Mouse (Mus musculus): Measurements from ENCODE around the gene Rhd.
"Not testable (repeated sequence)": the region's sequence is repeated elsewhere in the genome, so short reads cannot be mapped to it uniquely, and the experiment has no call there.

The Rhd gene

DNA sequence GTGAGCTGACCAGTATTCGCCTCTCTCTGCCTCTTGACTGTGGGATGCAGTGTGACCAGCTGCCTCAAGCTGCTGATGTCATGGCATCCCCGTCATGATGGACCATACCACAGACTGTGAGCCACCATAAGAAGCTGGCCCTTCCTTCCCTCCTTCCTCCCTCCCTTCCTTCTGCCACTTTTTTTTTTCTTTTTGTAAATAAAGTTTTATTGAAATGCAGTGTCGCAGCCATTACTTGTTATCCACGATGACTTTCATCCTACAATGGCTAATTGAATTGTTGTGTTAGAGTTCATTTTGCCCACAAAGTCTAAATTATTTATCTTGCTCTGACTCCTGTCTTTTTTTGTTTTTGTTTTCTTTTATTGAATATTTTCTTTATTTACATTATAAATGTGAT is 5.8 kb upstream of the Rhd start:
- DNase-seq: no peak

DNA sequence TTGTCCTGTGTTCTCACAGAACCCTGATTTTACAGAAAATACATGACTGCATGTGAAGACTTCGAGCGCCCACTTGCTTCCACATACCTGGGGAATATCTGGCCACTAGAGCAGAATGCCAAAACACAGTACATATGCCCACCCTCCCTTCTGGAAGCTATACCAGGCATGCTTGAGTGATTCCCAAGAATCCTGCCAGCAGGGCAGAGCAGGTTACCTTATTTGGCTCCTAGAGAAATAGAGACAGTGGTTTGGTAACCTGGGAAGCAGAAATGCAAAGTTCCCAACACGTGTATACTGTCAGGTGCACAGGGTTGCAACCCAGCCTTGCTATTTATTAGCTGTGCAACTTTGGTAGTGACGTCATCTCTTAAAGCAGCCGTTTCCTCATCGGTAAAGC is 2.5 kb upstream of the Rhd start:
- no peak for DNase-seq

DNA sequence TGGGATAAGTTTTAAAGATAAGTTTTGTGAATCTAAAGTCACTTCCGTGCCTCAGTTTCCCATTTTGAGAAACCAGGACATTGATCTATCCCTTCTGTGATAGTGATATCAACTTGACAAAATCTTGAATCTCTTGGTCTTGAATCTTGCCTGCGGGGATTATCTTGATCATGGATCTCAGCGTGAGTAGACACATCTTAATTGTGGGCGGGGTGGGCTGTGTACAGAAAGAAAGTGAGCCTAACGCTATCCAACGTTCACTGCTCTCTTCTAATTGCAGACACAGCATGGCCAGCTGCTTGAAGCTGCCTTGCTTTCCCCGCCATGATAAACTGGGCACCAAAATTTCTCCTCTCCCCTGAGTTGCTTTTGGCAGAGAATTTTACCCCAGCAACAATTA is 1.3 kb upstream of the Rhd start:
- no peak for DNase-seq

DNA sequence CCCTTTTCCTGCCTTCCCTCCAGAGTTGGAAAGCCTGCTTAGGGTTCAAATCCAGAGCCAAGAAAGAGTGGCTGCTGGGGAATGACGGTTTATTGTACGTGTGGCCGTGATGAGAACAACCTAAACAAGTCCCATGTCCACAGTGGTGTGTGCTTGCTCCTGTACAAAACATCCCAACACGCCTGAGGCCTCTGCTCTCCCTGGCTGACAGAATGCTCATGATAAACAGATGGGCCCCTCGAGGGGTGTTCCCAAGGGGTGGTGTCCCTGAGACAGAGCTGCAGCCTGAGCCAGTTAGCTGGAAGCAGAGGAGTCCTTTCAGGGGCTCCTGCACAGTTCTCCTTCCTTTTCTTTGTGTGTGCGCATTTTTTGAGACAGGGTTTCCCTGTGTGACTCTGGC is 1.0 kb downstream of the Rhd start:
- DNase-seq: no peak

DNA sequence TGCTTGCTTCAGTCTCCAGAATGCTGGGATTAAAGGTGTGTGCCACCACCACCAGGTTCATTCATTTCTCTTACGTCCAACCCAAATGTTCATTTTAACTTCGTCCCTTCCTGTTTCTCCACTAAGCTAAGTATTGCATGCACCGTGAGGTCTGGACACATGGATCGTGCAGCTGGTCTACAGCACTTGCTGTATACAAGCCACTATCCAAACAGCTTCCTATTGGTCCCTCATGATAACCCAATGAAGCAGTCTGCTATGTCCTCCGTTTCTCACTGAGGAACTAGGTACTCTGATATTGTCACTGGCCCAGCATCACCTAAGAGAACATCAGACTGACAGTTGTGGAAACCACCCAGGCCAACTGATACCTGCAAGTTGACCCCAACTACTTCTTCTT is 1.5 kb downstream of the Rhd start:
- DNase-seq: no peak

DNA sequence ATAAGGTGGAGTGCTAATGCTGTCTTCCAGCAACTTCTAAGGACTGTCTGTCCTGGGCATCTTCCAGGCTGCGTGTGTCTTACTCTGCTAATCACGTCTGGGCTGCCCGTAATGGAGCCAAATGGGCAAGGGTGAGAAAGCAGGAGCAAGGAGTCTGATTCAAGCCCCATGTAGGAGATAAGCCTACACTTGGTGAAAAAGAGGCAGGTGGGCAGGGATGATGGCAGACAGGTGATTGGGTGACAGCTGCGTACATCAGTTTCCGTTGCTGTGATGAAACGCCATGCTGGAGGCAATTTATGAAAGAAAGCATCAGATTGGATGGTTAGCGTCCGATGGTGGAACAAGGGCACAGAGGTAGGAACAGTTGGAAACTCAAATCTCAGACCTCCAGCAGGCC is 2.9 kb downstream of the Rhd start:
- DNase-seq: no peak

DNA sequence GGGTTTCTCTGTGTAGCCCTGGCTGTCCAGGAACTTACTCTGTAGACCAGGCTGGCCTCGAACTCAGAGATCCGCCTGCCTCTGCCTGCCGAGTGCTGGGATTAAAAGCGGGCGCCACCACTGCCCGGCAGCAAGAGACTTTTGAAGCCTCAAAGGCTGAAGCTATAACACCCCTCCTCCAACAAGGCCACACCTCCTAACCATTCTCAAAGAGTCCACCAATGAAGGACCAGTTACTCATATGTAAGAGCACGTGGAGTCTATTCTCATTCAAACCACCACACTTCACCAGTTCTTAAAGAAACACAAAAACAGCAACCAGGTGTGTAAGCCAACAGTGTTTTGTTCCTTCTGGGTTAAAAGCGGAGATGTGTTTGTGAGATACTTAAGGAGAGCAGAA is 3.3 kb downstream of the Rhd start:
- no peak for DNase-seq

DNA sequence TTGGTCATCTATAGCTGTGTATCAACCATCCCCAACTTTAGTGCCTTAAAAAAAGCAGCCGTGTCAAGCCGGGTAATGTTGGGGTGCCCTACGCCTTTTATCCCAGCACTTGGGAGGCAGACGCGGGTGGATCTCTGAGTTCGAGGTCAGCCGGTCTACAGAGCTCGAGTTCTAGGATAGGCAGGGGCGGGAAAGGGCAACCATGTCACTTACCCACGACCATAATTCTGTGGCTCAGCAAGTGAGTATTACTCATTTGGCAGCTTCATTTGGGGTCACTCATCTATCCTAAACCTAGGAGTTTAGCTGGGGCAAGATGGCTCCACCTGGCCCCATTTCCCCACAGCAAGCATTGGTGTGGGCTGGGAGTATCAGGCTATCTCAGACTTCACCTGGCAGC is 3.7 kb downstream of the Rhd start:
- no peak for DNase-seq

DNA sequence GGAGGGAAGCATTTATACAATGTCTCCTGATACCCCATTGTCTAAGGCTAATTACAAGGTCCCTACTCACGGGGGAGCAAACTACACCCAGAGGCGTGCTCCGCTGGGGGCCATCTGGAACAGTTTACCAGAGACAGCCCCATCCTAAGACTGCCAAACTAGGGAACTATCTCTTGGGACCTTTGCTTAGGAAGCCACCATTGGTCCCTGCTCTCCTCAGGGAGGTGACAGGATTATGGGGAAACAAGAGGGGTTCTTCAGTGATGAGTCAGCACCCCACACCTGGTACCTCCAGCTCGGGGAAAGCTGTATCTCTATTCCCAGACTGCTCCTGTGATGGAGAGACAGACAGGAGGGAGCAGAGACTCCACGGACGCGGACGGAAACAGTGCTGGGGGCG is 4.2 kb downstream of the Rhd start:
- DNase-seq: no peak

DNA sequence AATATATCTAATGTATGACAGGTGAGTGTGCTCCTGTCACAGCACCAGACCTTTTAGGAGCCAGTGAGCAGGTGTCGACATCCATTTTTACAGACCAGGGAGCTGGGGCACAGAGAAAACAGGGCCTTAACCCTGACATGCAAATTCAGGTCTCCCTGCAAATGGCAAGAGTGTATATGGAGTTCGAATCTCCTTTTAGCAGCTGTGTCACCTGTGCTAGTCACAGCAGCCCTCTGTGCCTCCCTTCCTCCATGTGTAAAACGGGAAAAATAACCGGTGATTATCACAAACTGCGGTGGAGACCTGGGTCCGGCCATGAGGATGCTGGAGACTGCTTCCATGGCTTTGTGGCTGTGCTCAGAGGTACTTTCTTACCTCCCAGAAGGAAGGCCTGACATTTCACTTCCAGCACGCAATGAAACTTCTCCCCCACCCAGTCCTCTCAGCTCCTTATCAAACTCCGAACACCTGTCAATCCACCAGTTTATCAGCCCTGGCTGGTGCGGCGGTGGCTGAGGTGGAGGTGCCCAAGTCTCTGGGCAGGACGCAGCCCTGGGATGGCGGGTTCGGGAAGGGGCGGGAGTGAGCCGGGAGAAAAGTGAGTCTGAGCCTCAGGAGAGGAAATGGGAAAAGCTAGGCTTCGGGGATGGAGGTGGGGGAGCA is 4.9 kb downstream of the Rhd start:
- no peak for DNase-seq

DNA sequence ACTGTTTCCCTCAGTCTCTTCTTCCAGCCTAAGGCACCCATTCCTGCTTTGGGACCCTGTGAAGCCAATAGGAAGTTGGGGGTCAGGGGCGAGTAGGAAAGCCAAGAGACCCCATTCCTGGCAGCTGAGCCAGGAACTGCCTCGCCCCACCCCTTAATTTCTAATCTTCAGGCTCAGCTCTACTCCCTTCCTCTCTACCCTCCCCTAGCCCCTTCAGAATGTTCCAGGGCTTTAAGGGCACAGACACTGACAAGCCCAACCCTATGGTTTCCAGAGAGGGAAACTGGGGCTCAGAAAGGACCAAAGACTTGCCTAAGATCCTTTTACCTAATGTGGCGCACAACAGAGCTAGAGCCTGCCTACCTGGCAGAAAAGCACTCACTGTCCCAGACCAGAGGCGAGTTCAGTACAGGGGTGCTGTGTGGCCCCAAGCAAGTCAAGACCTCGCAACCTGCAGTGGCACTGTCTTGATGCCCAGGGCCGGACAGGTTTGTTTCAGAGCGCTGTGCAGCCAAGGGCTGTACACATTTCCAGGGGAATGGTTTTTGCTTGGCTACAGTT is 5.6 kb downstream of the Rhd start:
- DNase-seq: no peak

DNA sequence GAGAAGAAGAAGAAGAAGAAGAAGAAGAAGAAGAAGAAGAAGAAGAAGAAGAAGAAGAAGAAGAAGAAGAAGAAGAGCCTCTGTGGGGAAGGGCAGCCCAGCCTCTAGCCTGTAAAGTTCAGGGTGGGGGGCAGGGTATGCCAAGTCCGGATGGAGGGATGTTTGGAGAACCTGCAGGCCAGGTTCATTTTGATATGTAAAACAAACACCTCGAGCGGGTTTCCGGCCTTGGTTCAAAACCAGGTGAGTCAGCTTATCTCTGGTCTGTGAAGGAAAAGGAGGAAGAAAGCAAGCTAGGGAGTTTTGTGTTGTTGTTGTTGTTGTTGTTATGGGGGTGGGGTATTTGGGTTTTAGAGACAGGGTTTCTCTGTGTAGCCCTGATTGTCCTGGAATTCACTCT is 7.1 kb downstream of the Rhd start:
- no peak for DNase-seq

DNA sequence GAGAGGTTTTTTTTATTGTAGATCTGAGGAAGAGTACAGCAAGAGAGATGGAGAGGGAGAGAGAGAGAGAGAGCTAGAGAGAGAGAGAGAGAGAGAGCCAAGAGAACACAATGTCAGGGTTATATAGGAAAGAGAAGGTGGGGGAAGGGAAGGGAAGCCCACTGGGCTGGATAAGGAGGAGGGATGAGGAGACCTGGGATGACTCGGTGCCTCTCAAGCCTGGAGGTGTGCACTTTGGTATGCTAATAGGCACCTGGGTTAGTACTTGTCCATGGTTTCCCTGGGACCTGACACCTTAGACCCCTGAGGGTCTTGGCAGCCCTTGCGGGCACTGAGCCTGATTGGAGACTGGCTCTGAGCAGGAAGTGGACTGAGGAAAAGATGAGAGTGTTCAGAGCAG is 7.6 kb downstream of the Rhd start:
- DNase-seq: no peak

DNA sequence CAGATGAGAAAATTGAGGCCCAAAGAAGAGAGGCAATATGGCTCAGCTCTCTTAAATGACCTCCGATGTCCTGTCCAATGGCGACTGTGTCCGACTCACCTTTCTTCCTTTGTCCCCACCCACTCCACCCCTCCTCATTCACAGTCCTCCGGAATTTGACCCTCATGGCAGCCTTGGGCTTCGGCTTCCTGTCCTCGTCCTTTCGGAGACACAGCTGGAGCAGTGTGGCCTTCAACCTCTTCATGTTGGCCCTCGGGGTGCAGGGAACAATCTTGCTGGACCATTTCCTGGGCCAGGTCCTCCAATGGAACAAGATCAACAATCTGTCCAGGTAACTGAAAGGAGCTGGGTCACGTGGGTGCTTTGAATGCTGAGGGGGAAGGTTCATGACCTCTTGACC is 11.8 kb downstream of the Rhd start:
- no peak for DNase-seq

DNA sequence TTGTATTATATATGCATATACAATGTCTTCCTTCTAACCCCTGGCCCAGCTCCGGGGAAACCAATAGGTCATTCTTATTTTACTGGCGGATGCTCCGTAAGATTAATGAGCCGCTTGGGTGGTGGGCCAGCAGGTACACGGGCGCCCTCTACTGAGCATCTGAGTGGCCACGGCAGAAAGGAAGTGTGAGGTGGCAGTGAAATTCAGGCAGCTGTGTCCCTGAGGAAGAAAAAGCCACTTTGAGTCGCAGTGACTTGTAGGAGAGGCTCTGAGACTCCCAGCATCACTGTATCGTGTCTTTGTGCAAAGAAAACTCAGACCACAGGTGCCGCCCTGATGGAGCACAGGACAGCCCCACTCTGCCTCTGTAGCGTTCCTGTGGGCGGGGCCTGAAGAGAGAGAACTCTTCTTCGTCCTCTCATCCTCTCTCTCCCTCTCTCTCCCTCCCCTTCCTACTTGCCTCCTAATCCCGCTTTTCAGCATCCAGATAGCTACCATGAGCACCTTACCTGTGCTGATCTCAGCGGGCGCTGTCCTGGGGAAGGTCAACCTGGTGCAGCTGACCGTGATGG is 15.2 kb downstream of the Rhd start:
- peak; percentile 62 to 69 for DNase-seq

DNA sequence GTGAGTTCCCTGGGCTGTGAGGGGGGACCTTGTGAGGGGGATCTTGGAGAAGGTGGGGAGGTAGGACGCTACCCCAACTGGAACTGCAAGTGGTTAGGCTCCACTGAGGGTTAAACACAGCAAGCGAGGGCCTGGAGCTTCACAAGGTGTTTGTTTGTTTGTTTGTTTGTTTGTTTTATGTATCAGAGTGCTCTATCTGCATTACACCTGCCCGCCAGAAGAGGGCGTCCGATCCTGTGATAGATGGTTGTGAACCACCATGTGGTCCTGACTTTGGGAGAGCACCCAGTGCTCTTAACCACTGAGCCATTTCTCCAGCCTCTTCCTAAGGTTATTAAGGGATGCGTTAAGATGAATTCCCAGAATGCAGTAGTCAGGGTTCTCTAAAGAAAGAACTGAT is 15.7 kb downstream of the Rhd start:
- no peak for DNase-seq

DNA sequence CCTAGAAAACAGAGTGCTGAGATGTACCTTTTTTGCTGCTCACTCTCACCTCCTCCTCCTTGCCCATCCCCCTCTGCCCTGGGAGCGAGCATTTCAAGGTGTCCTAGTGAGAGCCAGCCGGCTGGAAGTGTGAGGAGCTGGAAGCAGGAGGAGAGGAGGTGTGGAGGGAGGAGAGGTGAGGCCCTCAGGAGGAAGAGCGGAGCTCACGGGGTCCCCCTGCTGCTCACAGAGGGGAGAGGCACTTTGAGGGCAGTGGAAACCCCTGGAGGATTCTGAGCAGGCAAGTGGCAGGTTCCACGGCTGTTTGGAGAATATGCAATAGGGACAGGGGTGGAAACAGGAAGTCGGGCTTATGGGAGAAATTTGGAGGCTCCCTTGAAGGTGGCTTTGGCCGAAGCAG is 18.9 kb downstream of the Rhd start:
- DNase-seq: peak; percentile 18 to 29

DNA sequence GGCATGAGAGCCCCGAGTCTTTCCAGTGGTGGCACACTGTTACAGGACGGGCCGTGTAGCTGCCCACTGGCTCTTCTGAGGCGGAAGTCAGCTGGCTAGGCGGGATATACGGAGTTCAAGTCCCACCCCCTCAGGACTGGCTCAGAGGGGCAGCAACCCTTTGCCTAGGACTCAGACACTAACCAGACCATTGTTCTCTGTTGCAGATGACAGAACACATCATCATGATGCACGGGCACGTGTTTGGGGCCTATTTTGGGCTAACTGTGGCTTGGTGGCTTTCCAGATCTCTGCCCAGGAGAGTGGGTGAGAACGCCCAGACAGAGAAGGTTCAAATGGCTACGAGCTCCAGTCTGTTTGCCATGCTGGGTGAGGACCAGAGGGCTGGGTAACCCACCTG is 19.5 kb downstream of the Rhd start:
- no peak for DNase-seq

DNA sequence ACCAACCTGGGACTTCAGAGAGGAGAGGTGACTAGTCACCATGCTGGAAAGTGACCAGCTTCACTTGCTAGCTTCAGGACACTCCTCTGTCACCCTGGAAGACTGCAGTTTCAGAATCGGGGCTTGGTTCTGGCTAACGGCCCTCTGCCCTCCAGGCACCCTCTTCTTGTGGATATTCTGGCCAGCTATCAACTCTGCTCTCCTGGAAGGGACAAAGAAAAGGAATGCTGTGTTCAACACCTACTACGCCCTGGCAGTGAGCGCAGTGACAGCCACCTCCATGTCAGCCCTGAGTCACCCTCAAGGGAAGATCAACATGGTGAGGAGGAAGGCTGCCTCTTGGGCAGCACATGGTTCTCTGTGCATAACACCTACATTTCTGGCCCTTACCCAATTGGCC is 20.0 kb downstream of the Rhd start:
- DNase-seq: no peak

DNA sequence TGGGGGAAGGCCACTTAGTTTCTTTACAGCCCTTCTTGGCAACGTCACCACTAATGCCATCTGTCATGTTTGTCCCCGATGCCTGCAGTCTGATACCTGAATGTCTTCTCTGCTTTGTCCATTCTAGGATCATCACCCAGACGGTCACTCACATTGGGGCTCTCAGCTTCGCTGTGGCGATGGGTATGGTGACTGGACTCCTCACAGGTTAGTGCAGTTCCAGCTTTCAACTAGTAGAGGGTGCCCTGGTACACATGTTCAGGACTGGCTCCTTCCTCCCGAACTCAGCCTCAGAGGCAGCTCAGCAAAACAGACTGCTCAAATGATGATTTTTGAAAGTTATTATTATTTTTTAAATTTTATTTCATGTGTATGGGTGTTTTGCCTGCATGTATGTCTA is 27.8 kb downstream of the Rhd start:
- DNase-seq: peak; percentile 52 to 60

DNA sequence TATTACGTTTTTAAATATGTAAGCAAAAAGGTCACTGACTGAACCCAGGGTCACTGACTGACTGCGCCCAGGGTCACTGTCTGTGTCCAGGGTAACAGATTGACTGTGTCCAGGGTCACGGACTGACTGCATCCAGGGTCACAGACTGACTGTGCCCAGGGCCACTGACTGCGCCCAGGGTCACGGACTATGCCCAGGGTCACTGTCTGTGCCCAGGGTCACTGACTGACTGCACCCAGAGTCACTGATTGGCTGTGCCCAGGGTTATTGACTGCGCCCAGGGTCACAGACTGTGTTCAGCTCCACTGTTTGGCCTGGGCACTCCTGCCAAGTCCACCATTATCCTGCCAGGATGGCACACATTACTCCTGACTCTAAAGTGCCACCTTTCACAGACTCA is 32.9 kb downstream of the Rhd start:
- no peak for DNase-seq

DNA sequence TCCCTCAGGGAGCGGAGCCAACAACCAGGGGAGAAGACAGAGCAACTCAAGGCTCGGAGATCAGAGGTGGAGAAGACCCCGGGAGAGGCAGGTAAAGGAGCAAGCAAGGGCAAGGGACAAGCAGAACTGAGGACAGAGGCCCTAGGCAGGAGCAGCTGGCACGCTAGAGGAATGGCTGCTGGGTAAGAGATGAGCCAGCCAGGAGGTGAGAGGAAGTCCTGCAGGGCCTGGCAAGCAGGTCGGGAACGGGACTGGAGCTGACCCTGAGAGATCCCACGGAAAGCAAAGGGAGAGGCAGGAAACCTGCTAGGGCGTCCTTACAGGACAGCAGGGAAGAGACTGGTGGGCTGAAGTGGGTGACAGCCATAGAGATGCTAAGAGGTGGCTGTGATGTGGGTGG is 36.8 kb downstream of the Rhd start:
- DNase-seq: no peak

DNA sequence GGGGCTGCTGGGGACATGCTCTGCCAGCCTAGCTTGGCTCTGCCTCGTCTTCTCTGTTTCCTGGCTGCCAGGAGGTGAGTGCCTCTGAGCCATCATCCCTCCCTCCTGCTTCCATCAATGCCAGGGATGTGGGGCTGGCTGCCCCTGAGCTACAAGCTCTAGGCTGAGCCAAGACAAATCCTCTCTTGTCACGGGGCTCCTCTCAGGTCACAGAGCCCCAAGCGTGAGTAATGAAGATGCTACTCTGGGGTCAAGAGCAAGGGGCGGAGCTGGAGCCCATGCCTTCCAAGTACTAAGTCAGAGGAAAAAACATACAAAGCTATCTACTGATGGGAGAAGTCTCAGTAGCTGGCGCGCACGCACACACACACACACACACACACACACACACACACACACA is 38.7 kb downstream of the Rhd start:
- no peak for DNase-seq

DNA sequence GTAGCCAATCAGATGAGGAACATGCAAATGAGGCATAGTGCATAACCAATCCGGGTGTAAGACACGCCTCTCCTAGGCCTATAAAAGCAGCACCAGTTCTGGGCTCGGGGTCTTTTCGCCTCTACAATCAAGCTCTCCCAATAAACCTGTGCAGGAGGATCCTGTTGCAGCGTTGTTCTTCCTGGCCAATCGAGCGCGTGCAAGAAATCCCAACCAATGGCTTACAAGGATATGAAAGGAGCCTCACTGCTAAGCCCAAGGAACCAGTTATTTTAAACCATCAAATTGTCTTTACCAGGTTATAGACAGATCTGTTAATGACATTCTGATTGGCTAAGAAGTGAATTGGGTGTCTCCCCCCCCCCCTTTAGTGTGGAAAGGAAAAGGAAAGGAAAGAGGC is 47.1 kb downstream of the Rhd start:
- DNase-seq: not testable (repeated sequence)

DNA sequence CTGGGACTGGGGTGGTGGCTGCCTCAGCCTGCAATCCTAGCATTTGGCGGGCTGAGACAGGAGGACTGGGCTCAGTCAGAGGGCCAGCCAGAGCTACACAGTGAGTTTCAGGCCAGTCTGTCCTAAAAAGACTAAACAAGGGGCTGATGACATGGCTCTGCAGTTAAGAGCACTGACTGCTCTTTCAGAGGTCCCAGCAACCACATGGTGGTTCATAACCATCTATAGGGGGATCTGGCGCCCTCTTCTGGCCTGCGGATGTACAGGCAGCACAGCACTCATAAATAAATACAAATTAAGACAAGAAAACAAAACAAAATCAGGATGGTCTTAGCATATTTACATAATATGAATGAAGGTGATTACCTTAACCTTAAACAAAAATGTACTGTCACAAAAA is 49.1 kb downstream of the Rhd start:
- peak; percentile 68 to 76 for DNase-seq

All from lung, adult 18-20 months (tissue).